Mouse (Mus musculus) embryonic facial prominence, embryonic 10.5 days (tissue): ENCODE results near the gene Nxn. TPM values are rescaled to one million over a fixed set of nuclear protein-coding genes. Genes with fewer than 3 reads are reported as not detected.
A peak's percentile ranks its signal among the peaks of the same experiment; 100 is the strongest.

Source experiments
- DNase-seq: peaks from one replicate; pipeline ENCODE4 v3.0.0-alpha.2; 2017; ENCODE audit warnings: low spot score
- H3K27ac ChIP-seq: fragments of 300-500 bp; sonication (generic); replicated peaks from 2 replicates; pipeline ENCODE4 v1.5.1; 2016; ENCODE audit warnings: mild to moderate bottlenecking
- H3K27me3 ChIP-seq: fragments of 300-500 bp; sonication (generic); replicated peaks from 2 replicates; pipeline ENCODE4 v1.6.1; 2016; ENCODE audit warnings: low read depth, mild to moderate bottlenecking; ENCODE audit not compliant: poor library complexity, severe bottlenecking
- H3K36me3 ChIP-seq: fragments of 300-500 bp; sonication (generic); replicated peaks from 2 replicates; pipeline ENCODE4 v1.6.1; 2016; ENCODE audit warnings: mild to moderate bottlenecking, moderate library complexity
- H3K4me1 ChIP-seq: fragments of 300-500 bp; sonication (generic); 2 replicates; pipeline ENCODE4 v1.6.1; 2016
- H3K4me3 ChIP-seq: fragments of 300-500 bp; sonication (generic); 2 replicates; pipeline ENCODE4 v1.5.1; 2016; ENCODE audit warnings: mild to moderate bottlenecking, moderate library complexity
- H3K9me3 ChIP-seq: fragments of 300-500 bp; sonication (generic); 2 replicates; pipeline ENCODE4 v1.6.1; 2016; ENCODE audit warnings: mild to moderate bottlenecking
- WGBS: fragments of 180-500 bp; shearing (Covaris S2); methylation state at CpG from one replicate; pipeline ENCODE4 v1.1.7; 2016; 5-methylcytosine and 5-hydroxymethylcytosine counted together
- polyA plus RNA-seq: library from polyadenylated mRNA; unstranded; fragments of >200 nt; fragmentation: Nextera tagmentation; extraction: Ambion mirVana; gene quantifications from 2 replicates; pipeline ENCODE4 v1.2.1, GENCODE M21; 2016

Gene Nxn
- polyA plus RNA-seq, 1 experiment from 2014 or later = 42.0 TPM

- peak; percentile 80 for DNase-seq
These were observed 1.2 kb downstream of the Nxn start for GRCm38 (mm10) chr11:76397650-76398311.

GRCm38 (mm10) chr11:76392996-76393395, 5.9 kb downstream of the Nxn start:
- WGBS = 87% methylated on average over 11 of the region's 11 CpGs
- H3K4me1 ChIP-seq = peaks cover 45% of the 10 kb centered on the region
- H3K36me3 ChIP-seq = peaks cover 36% of the 10 kb centered on the region
- no peak overlapping the region for H3K4me3 ChIP-seq
- H3K9me3 ChIP-seq = peaks cover 11% of the 10 kb centered on the region; the same call in 1 of the 2 replicates
- no peak for DNase-seq
- no peak overlapping the region for H3K27ac ChIP-seq
- H3K27me3 ChIP-seq = no peaks in the 10 kb centered on the region

More at GRCm38 (mm10) chr11:76397650-76398311, 1.2 kb downstream of the Nxn start:
- peaks cover 41% of the 10 kb centered on the region for H3K4me1 ChIP-seq
- peak overlapping the region; percentile 92 for H3K27ac ChIP-seq
- H3K27me3 ChIP-seq = no peaks in the 10 kb centered on the region
- peak overlapping the region; percentile 90 for H3K4me3 ChIP-seq
- no peaks in the 10 kb centered on the region for H3K9me3 ChIP-seq
- H3K36me3 ChIP-seq = peaks cover 9% of the 10 kb centered on the region
- under 1% methylated on average over 26 of the region's 26 CpGs for WGBS

- Histone ChIP-seq H3K4me3 (no peak overlapping the region), H3K27me3 (no peaks in the 10 kb centered on the region), H3K36me3 (peaks cover 36% of the 10 kb centered on the region), H3K27ac (no peak overlapping the region), H3K4me1 (peaks cover 45% of the 10 kb centered on the region), H3K9me3 (peaks cover 11% of the 10 kb centered on the region; the same call in 1 of the 2 replicates)
- DNase-seq = no peak
- 92% methylated on average over 7 of the region's 7 CpGs for WGBS
These were observed 6.4 kb downstream of the Nxn start for GRCm38 (mm10) chr11:76392532-76392931.

GRCm38 (mm10) chr11:76388711-76389110, 10.2 kb downstream of the Nxn start:
- peaks cover 43% of the 10 kb centered on the region for H3K4me1 ChIP-seq
- peaks cover 11% of the 10 kb centered on the region; the same call in 1 of the 2 replicates for H3K9me3 ChIP-seq
- H3K27ac ChIP-seq = 0 out of 2 replicates have a peak overlapping the region, but pooled peaks have one; percentile 30
- no peaks in the 10 kb centered on the region for H3K27me3 ChIP-seq
- no peak overlapping the region for H3K4me3 ChIP-seq
- whole genome bisulfite sequencing = 44% methylated on average over 7 of the region's 7 CpGs
- DNase-seq = no peak
- peaks cover 36% of the 10 kb centered on the region for H3K36me3 ChIP-seq

GRCm38 (mm10) chr11:76387097-76387496, 11.8 kb downstream of the Nxn start:
- WGBS = 92% methylated on average over 1 of the region's 1 CpGs
- H3K4me1 ChIP-seq = peaks cover 58% of the 10 kb centered on the region
- DNase-seq = no peak

GRCm38 (mm10) chr11:76385746-76386145, 13.2 kb downstream of the Nxn start:
- 49% methylated on average over 3 of the region's 3 CpGs for WGBS
- Histone ChIP-seq H3K36me3 (peaks cover 15% of the 10 kb centered on the region), H3K4me1 (peaks cover 64% of the 10 kb centered on the region), H3K27ac (peak overlapping the region; percentile 75), H3K4me3 (no peak overlapping the region), H3K9me3 (peaks cover under 1% of the 10 kb centered on the region; the same call in 1 of the 2 replicates), H3K27me3 (no peaks in the 10 kb centered on the region)
- no peak for DNase-seq

More at GRCm38 (mm10) chr11:76387097-76387496, 11.8 kb downstream of the Nxn start:
- no peak overlapping the region for H3K4me3 ChIP-seq
- H3K27me3 ChIP-seq = no peaks in the 10 kb centered on the region
- H3K27ac ChIP-seq = no peak overlapping the region
- H3K36me3 ChIP-seq = peaks cover 23% of the 10 kb centered on the region
- H3K9me3 ChIP-seq = peaks cover 11% of the 10 kb centered on the region; the same call in 1 of the 2 replicates

- peaks cover 72% of the 10 kb centered on the region for H3K4me1 ChIP-seq
- H3K36me3 ChIP-seq = peaks cover 8% of the 10 kb centered on the region; the same call in 1 of the 2 replicates
- no peaks in the 10 kb centered on the region for H3K27me3 ChIP-seq
- no peaks in the 10 kb centered on the region for H3K9me3 ChIP-seq
- H3K4me3 ChIP-seq = no peak overlapping the region
- DNase-seq = no peak
- 55% methylated on average over 4 of the region's 4 CpGs for WGBS
- H3K27ac ChIP-seq = peak overlapping the region; percentile 75
These were observed 13.9 kb downstream of the Nxn start for GRCm38 (mm10) chr11:76385017-76385416.

- 79% methylated on average over 5 of the region's 5 CpGs for WGBS
- H3K27ac ChIP-seq = peak overlapping the region; percentile 55
- H3K36me3 ChIP-seq = peaks cover 8% of the 10 kb centered on the region; the same call in 1 of the 2 replicates
- H3K9me3 ChIP-seq = no peaks in the 10 kb centered on the region
- peaks cover 71% of the 10 kb centered on the region for H3K4me1 ChIP-seq
- no peak for DNase-seq
- no peak overlapping the region for H3K4me3 ChIP-seq
- no peaks in the 10 kb centered on the region for H3K27me3 ChIP-seq
These were observed 14.6 kb downstream of the Nxn start for GRCm38 (mm10) chr11:76384307-76384706.

- Histone ChIP-seq H3K27me3 (no peaks in the 10 kb centered on the region), H3K9me3 (no peaks in the 10 kb centered on the region), H3K4me3 (no peak overlapping the region; the same call in 1 of the 2 replicates), H3K4me1 (peaks cover 58% of the 10 kb centered on the region), H3K27ac (peak overlapping the region; percentile 63), H3K36me3 (peaks cover 8% of the 10 kb centered on the region; the same call in 1 of the 2 replicates)
- peak; percentile 44 for DNase-seq
- 61% methylated on average over 13 of the region's 13 CpGs for WGBS
These were observed 16.1 kb downstream of the Nxn start for GRCm38 (mm10) chr11:76382711-76383324.

GRCm38 (mm10) chr11:76381201-76381885, 17.6 kb downstream of the Nxn start:
- no peak overlapping the region; the same call in 1 of the 2 replicates for H3K27ac ChIP-seq
- no peaks in the 10 kb centered on the region for H3K9me3 ChIP-seq
- no peak for DNase-seq
- WGBS = 87% methylated on average over 15 of the region's 15 CpGs
- H3K36me3 ChIP-seq = peaks cover 6% of the 10 kb centered on the region; the same call in 1 of the 2 replicates
- H3K27me3 ChIP-seq = no peaks in the 10 kb centered on the region
- H3K4me3 ChIP-seq = no peak overlapping the region
- H3K4me1 ChIP-seq = peaks cover 66% of the 10 kb centered on the region

GRCm38 (mm10) chr11:76379921-76380544, 18.9 kb downstream of the Nxn start:
- Histone ChIP-seq H3K9me3 (no peaks in the 10 kb centered on the region), H3K36me3 (peaks cover 6% of the 10 kb centered on the region; the same call in 1 of the 2 replicates), H3K27ac (peak overlapping the region; percentile 75), H3K27me3 (no peaks in the 10 kb centered on the region), H3K4me3 (peak overlapping the region; percentile 25; the same call in 1 of the 2 replicates), H3K4me1 (peaks cover 62% of the 10 kb centered on the region)
- WGBS = 34% methylated on average over 11 of the region's 11 CpGs
- peak; percentile 36 for DNase-seq

GRCm38 (mm10) chr11:76376425-76376824, 22.5 kb downstream of the Nxn start:
- DNase-seq = no peak
- Histone ChIP-seq H3K9me3 (no peaks in the 10 kb centered on the region), H3K4me1 (peaks cover 69% of the 10 kb centered on the region), H3K4me3 (no peak overlapping the region), H3K27ac (no peak overlapping the region), H3K36me3 (peaks cover 13% of the 10 kb centered on the region; the same call in 1 of the 2 replicates), H3K27me3 (no peaks in the 10 kb centered on the region)
- 90% methylated on average over 3 of the region's 3 CpGs for WGBS
